Mouse (Mus musculus) hindbrain, embryonic 11.5 days (tissue): ENCODE data around the gene Man2a2. TPM values are rescaled to one million over a fixed set of nuclear protein-coding genes. Genes with fewer than 3 reads are reported as not detected.
A peak's percentile ranks its signal among the peaks of the same experiment; 100 is the strongest.

ENCODE experiments used
- ATAC-seq: fragments of 200-750 bp; cut with Nextera tagmentation; 2 replicates; pipeline ENCODE4 v1.8.0; 2017; ENCODE audit warnings: mild to moderate bottlenecking, moderate TSS enrichment, moderate library complexity; ENCODE audit not compliant: low FRiP score
- DNase-seq: peaks from one replicate; pipeline ENCODE4 v3.0.0-alpha.2; 2015; ENCODE audit warnings: low spot score
- H3K27ac ChIP-seq: fragments of 300-500 bp; sonication (generic); 2 replicates; pipeline ENCODE4 v1.5.1; 2014; ENCODE audit warnings: mild to moderate bottlenecking, low read depth, low read length
- H3K27me3 ChIP-seq: fragments of 300-500 bp; sonication (generic); 2 replicates; pipeline ENCODE4 v1.6.1; 2014; ENCODE audit warnings: mild to moderate bottlenecking, low read length, moderate library complexity, mixed read lengths; ENCODE audit not compliant: control insufficient read depth, insufficient read depth
- H3K36me3 ChIP-seq: fragments of 300-500 bp; sonication (generic); 2 replicates; pipeline ENCODE4 v1.6.1; 2014; ENCODE audit warnings: mild to moderate bottlenecking, low read length, moderate library complexity, mixed read lengths; ENCODE audit not compliant: control insufficient read depth, insufficient read depth
- H3K4me1 ChIP-seq: fragments of 300-500 bp; sonication (generic); replicated peaks from 2 replicates; pipeline ENCODE4 v1.6.1; 2014; ENCODE audit warnings: low read length, mixed read lengths; ENCODE audit not compliant: control insufficient read depth, insufficient read depth
- H3K4me2 ChIP-seq: fragments of 300-500 bp; sonication (generic); replicated peaks from 2 replicates; pipeline ENCODE4 v1.6.1; 2014; ENCODE audit warnings: mild to moderate bottlenecking, low read depth, low read length
- H3K4me3 ChIP-seq: fragments of 300-500 bp; sonication (generic); 2 replicates; pipeline ENCODE4 v1.5.1; 2014; ENCODE audit warnings: low read depth, low read length
- H3K9ac ChIP-seq: fragments of 300-500 bp; sonication (generic); 2 replicates; pipeline ENCODE4 v1.6.1; 2014; ENCODE audit warnings: low read depth, low read length
- H3K9me3 ChIP-seq: fragments of 300-500 bp; sonication (generic); 2 replicates; pipeline ENCODE4 v1.6.1; 2016; ENCODE audit warnings: low read length; ENCODE audit not compliant: control insufficient read depth
- WGBS: fragments of 180-500 bp; shearing (Covaris S2); extraction: QIAGEN DNeasy Blood & Tissue Kit; methylation state at CpG from one replicate; pipeline ENCODE4 v1.1.7; 2014; 5-methylcytosine and 5-hydroxymethylcytosine counted together
- polyA plus RNA-seq: library from polyadenylated mRNA; unstranded; fragments of >200 nt; fragmentation: Nextera tagmentation; extraction: Ambion mirVana; gene quantifications from 2 replicates; pipeline ENCODE4 v1.2.1, GENCODE M21; 2014

Gene Man2a2
- polyA plus RNA-seq, 1 experiment from 2014 or later = 9.8 TPM

- Histone ChIP-seq H3K27me3 (no peaks in the 10 kb centered on the region), H3K36me3 (peaks cover 6% of the 10 kb centered on the region; the same call in 1 of the 2 replicates), H3K27ac (no peak overlapping the region), H3K9ac (peak overlapping the region; percentile 28; the same call in 1 of the 2 replicates), H3K9me3 (no peaks in the 10 kb centered on the region), H3K4me2 (no peak overlapping the region), H3K4me1 (no peaks in the 10 kb centered on the region; the same call in none of the 2 replicates), H3K4me3 (no peak overlapping the region)
- DNase-seq = no peak
- ATAC-seq = peak; percentile 30; the same call in 1 of the 2 replicates
- WGBS = 34% methylated on average over 8 of the region's 8 CpGs
Observed at GRCm38 (mm10) chr7:80357156-80357555, 14.0 kb downstream of the Man2a2 start.

DNA sequence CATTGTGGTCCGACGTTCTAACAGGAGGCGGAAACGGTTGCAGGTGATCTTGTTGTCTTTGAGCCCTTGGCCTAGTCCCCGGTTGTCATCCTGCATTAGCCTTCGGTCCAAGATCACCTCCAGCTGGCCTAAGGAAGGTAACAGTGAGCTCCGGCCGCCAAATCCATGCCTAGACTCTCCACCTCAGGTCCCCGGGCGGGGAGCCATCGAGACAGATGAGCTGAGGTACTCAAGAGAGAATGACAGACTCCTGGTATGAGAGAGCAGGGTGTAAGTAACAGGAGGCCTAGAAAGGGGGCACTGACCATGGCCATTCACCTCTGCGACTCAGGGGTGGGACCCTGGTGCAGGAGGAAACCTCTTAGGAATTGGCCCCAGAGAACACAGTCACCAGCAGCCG is 14.8 kb downstream of the Man2a2 start:
- Histone ChIP-seq H3K9ac (no peak overlapping the region; the same call in 1 of the 2 replicates), H3K9me3 (no peaks in the 10 kb centered on the region), H3K27me3 (no peaks in the 10 kb centered on the region), H3K27ac (no peak overlapping the region), H3K4me3 (no peak overlapping the region), H3K36me3 (peaks cover 9% of the 10 kb centered on the region; the same call in 1 of the 2 replicates), H3K4me1 (no peaks in the 10 kb centered on the region; the same call in none of the 2 replicates), H3K4me2 (no peak overlapping the region)
- ATAC-seq (no peak), DNase-seq (no peak)
- WGBS = 88% methylated on average over 13 of the region's 13 CpGs

- no peak overlapping the region for H3K27ac ChIP-seq
- 92% methylated on average over 8 of the region's 8 CpGs for WGBS
- ATAC-seq (no peak), DNase-seq (no peak)
- H3K4me3 ChIP-seq = no peak overlapping the region
- H3K9ac ChIP-seq = no peak overlapping the region
- H3K36me3 ChIP-seq = peaks cover 7% of the 10 kb centered on the region; the same call in 1 of the 2 replicates
- no peaks in the 10 kb centered on the region for H3K27me3 ChIP-seq
- H3K9me3 ChIP-seq = no peaks in the 10 kb centered on the region
- no peak overlapping the region for H3K4me2 ChIP-seq
- no peaks in the 10 kb centered on the region; the same call in none of the 2 replicates for H3K4me1 ChIP-seq
Observed at GRCm38 (mm10) chr7:80352920-80353319, 18.3 kb downstream of the Man2a2 start.

DNA sequence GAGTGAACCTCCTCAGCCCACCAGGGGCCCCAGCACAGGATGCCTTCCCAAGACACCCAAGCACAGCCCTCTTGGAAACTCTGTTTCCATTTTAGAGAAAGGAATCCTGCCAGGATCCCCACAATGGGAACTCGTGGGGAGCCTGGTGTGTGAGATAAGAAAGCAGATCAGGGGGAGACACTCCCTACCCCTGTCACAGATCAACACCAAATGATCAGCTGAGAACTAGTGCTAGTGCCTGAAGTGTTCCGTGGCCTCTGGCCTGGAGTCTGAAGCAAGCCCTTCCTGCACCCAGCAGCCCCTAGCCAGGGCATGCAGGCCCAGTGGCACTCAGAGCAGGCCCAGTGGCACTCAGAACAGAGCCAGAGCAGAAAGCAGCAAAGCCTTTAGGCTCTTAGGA is 20.4 kb downstream of the Man2a2 start:
- peaks cover 6% of the 10 kb centered on the region; the same call in 1 of the 2 replicates for H3K36me3 ChIP-seq
- H3K4me1 ChIP-seq = no peaks in the 10 kb centered on the region
- no peak overlapping the region for H3K4me2 ChIP-seq
- 80% methylated on average over 2 of the region's 2 CpGs for WGBS
- no peaks in the 10 kb centered on the region for H3K9me3 ChIP-seq
- no peaks in the 10 kb centered on the region for H3K27me3 ChIP-seq
- no peak for DNase-seq
- H3K27ac ChIP-seq = no peak overlapping the region
- ATAC-seq = no peak
- H3K9ac ChIP-seq = no peak overlapping the region
- H3K4me3 ChIP-seq = no peak overlapping the region

DNA sequence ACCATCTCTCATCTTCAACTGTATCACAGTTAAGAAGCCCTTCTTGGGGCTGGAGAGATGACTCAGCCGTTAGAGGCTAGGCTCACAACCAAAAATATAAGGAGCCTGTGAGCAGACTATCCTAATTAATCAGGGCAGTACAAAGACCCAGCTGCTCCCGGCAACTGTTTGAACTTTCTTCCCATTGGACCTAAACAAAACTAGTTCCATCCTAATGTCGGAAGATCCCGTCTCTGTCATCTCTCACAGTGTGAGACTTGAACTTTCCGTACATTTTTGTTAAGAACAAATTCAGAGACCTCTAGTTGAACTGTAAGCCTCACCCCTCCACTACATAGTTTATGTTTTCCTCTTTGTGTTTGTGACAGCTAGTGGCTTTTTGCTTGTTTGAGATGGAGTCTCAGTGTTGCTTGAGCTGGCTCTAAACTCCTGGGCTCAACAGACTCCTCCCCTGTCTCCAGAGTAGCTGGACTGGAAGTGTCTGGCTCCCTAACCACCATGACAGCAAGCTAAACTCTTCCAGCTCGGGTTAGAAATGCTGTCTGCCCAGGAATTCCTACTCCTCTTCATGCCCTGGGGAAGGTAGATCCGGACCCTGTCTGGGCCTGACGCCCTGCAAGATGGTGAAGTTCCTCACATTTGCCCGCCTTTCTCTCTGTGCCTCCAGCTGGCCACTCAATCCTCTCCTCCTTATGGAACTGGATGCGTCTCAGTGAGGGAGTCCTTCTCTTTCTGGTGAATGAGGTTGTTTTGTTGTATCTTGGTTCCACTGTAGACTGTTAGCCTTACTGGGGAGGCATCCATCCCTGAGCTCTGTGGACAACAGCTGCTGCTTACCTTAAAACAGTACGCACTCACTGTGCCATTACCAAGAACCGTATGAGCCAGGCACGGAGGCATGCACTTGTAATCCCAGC is 23.2 kb downstream of the Man2a2 start:
- H3K4me1 ChIP-seq = 0 out of 2 replicates have a peak, but pooled peaks cover 2% of the 10 kb centered on the region
- H3K9me3 ChIP-seq = no peaks in the 10 kb centered on the region
- WGBS = 71% methylated on average over 13 of the region's 13 CpGs
- H3K4me3 ChIP-seq = no peak overlapping the region
- no peak overlapping the region for H3K9ac ChIP-seq
- no peak overlapping the region for H3K27ac ChIP-seq
- H3K27me3 ChIP-seq = no peaks in the 10 kb centered on the region
- H3K36me3 ChIP-seq = peaks cover 4% of the 10 kb centered on the region; the same call in 1 of the 2 replicates
- ATAC-seq (no peak), DNase-seq (no peak)
- no peak overlapping the region for H3K4me2 ChIP-seq

DNA sequence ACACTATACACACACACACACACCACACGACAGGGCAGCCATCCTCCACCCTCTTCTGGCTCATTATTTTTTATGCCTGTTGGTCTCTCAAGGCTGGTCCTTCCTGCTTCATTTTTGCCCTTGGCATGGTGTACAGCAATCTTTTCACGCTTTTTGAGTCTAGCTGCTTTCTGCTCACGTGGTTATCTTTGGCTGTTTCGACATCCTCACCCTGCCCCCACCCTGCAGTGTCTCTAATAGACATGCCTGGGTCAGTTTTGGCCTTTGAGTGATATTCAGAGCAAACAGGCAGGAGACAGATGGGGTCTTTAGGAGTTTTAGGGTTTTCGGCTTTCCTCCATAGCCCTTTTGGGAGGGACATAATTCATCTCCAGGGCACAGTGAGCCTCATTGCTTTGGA is 24.3 kb downstream of the Man2a2 start:
- DNase-seq (no peak), ATAC-seq (no peak)
- H3K4me3 ChIP-seq = no peak overlapping the region
- H3K9ac ChIP-seq = no peak overlapping the region
- H3K9me3 ChIP-seq = no peaks in the 10 kb centered on the region
- H3K27ac ChIP-seq = no peak overlapping the region
- H3K36me3 ChIP-seq = peaks cover 4% of the 10 kb centered on the region; the same call in 1 of the 2 replicates
- WGBS = 86% methylated on average over 5 of the region's 5 CpGs
- no peaks in the 10 kb centered on the region for H3K27me3 ChIP-seq
- no peak overlapping the region for H3K4me2 ChIP-seq
- H3K4me1 ChIP-seq = 0 out of 2 replicates have a peak, but pooled peaks cover 2% of the 10 kb centered on the region

DNA sequence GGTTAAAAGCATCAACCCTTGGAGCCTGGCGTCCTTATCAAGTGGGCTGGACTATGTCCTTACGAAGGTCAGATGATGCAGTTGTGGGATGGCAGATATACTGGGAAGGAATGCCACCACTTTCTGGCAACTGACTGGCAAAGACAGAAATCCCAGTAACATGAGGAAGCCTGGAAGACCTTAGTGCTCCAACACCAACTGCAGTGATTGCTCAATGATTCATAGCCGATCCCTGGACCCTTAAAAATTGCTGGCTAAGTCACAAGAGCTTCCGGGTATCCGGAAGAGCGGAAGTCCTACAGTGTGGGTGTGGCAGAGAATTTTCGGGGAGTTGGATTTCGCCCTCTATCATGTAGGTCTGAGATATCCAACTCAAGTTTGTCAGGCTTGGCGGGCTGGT is 25.0 kb downstream of the Man2a2 start:
- H3K4me3 ChIP-seq = no peak overlapping the region
- 95% methylated on average over 9 of the region's 9 CpGs for WGBS
- H3K36me3 ChIP-seq = no peaks in the 10 kb centered on the region
- ATAC-seq (no peak), DNase-seq (no peak)
- no peak overlapping the region for H3K9ac ChIP-seq
- H3K4me2 ChIP-seq = no peak overlapping the region
- H3K9me3 ChIP-seq = no peaks in the 10 kb centered on the region
- H3K27me3 ChIP-seq = no peaks in the 10 kb centered on the region
- 0 out of 2 replicates have a peak, but pooled peaks cover 6% of the 10 kb centered on the region for H3K4me1 ChIP-seq
- no peak overlapping the region for H3K27ac ChIP-seq

- H3K27ac ChIP-seq = peak overlapping the region; percentile 36; the same call in 1 of the 2 replicates
- no peak for DNase-seq
- 26% methylated on average over 19 of the region's 19 CpGs for WGBS
Observed at GRCm38 (mm10) chr7:80343270-80344018, 27.7 kb downstream of the Man2a2 start.

More at GRCm38 (mm10) chr7:80343270-80344018, 27.7 kb downstream of the Man2a2 start:
- peak; percentile 14; the same call in 1 of the 2 replicates for ATAC-seq
- peak overlapping the region; percentile 63 for H3K4me2 ChIP-seq
- no peaks in the 10 kb centered on the region for H3K9me3 ChIP-seq
- no peaks in the 10 kb centered on the region for H3K36me3 ChIP-seq
- H3K4me3 ChIP-seq = peak overlapping the region; percentile 45
- no peaks in the 10 kb centered on the region for H3K27me3 ChIP-seq
- H3K4me1 ChIP-seq = peaks cover 10% of the 10 kb centered on the region; the same call in 1 of the 2 replicates
- H3K9ac ChIP-seq = peak overlapping the region; percentile 77
